Mouse (Mus musculus) limb, embryonic 15.5 days (tissue): ENCODE measurements around the gene Gm45808. TPM values are rescaled to one million over a fixed set of nuclear protein-coding genes. Genes with fewer than 3 reads are reported as not detected.

Source experiments
- ATAC-seq: fragments of 200-750 bp; cut with Nextera tagmentation; 2 replicates; pipeline ENCODE4 v1.8.0; 2017; ENCODE audit warnings: low read depth, moderate TSS enrichment; ENCODE audit not compliant: insufficient number of reproducible peaks, low FRiP score, low TSS enrichment
- H3K27ac ChIP-seq: fragments of 300-500 bp; sonication (generic); 2 replicates; pipeline ENCODE4 v1.5.1; 2015; ENCODE audit warnings: moderate library complexity, mild to moderate bottlenecking, inconsistent platforms
- H3K27me3 ChIP-seq: fragments of 300-500 bp; sonication (generic); 2 replicates; pipeline ENCODE4 v1.6.1; 2015; ENCODE audit warnings: inconsistent platforms
- H3K36me3 ChIP-seq: fragments of 300-500 bp; sonication (generic); 2 replicates; pipeline ENCODE4 v1.6.1; 2015; ENCODE audit warnings: inconsistent platforms
- H3K4me1 ChIP-seq: fragments of 300-500 bp; sonication (generic); 2 replicates; pipeline ENCODE4 v1.6.1; 2015; ENCODE audit warnings: inconsistent platforms
- H3K4me2 ChIP-seq: fragments of 300-500 bp; sonication (generic); 2 replicates; pipeline ENCODE4 v1.6.1; 2015; ENCODE audit warnings: mild to moderate bottlenecking, inconsistent platforms
- H3K4me3 ChIP-seq: fragments of 300-500 bp; sonication (generic); 2 replicates; pipeline ENCODE4 v1.5.1; 2015; ENCODE audit warnings: mild to moderate bottlenecking, inconsistent platforms
- H3K9ac ChIP-seq: fragments of 300-500 bp; sonication (generic); 2 replicates; pipeline ENCODE4 v1.6.1; 2015; ENCODE audit warnings: inconsistent platforms
- H3K9me3 ChIP-seq: fragments of 300-500 bp; sonication (generic); 2 replicates; pipeline ENCODE4 v1.6.1; 2016; ENCODE audit warnings: inconsistent platforms
- WGBS: fragments of 180-500 bp; shearing (Covaris S2); methylation state at CpG from one replicate; pipeline ENCODE4 v1.1.7; 2015; 5-methylcytosine and 5-hydroxymethylcytosine counted together
- microRNA-seq: library from miRNA; unstranded; fragments of <30 nt; microRNA quantifications from one replicate; pipeline ENCODE4, GENCODE M21; 2016
- polyA plus RNA-seq: library from polyadenylated mRNA; unstranded; fragments of >200 nt; fragmentation: Nextera tagmentation; extraction: Ambion mirVana; gene quantifications from 2 replicates; pipeline ENCODE4 v1.2.1, GENCODE M21; 2015

Gm45808 gene
- polyA plus RNA-seq, 1 experiment from 2014 or later, result not detected

DNA sequence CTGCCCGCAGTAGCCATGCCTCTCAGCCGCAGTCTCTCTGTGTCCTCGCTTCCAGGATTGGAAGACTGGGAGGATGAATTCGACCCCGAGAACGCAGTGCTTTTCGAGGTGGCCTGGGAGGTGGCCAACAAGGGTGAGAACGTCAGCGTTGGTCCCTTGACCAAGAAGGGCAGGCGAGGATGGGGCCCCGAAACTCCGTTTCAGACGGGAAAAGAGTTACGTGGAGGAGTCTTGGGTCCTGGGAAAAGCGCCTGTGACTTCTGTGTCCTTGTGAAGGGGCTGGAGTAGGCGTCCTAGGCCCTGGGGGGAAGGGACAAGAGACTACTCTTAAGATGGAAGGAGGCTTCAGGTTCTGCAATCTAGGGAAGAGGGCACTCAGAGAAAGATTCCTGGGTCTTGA is 51.6 kb downstream of the Gm45808 start:
- H3K27ac ChIP-seq, result peak overlapping the region; percentile 83
- H3K4me1 ChIP-seq, result peaks cover 44% of the 10 kb centered on the region
- H3K4me2 ChIP-seq, result peak overlapping the region; percentile 72
- H3K27me3 ChIP-seq, result no peaks in the 10 kb centered on the region
- peak overlapping the region; percentile 62 for H3K4me3 ChIP-seq
- ATAC-seq, result no peak
- peak overlapping the region; percentile 72 for H3K9ac ChIP-seq
- peaks cover 33% of the 10 kb centered on the region for H3K36me3 ChIP-seq
- H3K9me3 ChIP-seq, result no peaks in the 10 kb centered on the region
- WGBS, result 3% methylated on average over 16 of the region's 16 CpGs

DNA sequence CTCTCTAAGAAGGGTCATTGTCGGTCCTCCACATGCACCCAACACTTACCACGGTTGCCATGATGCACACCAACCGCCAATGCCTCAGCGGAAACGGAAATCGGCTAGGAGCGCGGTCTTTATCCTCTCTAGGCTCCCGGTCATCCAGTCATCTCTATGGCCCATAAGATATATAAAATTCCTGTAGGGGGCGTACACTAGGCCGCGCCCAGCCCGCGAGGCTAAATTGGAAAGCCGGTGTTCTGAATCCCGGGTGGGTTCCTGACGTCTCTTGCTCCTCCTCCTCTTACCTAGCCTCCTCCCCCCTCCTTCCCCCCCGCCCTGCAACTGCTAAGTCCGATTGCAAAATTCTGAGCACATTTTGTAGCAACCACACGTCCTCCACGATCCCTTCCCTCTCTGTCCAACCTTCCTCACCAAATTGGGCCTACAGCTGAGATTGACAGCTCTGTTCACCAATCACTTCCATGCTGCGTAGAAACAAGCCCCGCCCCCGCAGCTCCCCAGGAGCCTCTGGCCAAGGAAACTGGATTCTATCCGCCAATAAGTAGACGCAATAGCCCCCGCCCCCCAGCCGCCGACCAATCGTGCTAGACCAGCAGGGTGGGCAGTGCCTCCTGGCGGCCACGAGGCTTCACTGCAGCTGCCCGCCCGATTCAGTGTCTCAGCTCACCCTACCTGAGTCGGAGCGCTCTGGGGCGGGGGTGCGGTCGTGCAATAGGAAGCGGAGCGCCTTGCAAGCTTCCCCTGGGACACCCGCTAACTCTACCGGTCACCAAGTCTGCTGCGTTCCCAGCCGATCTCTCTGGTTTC is 52.2 kb downstream of the Gm45808 start, which contains the start of gene Gys1:
Gene Gys1, plus strand, starts transcription at position 642 of the 813 bp plus-strand sequence.
- H3K9me3 ChIP-seq, result no peaks in the 10 kb centered on the region
- H3K27ac ChIP-seq, result peak within 1 kb of the TSS; percentile 92
- peak within 1 kb of the TSS; percentile 90 for H3K9ac ChIP-seq
- H3K27me3 ChIP-seq, result no peaks in the 10 kb centered on the region
- H3K4me2 ChIP-seq, result peak within 1 kb of the TSS; percentile 90
- H3K36me3 ChIP-seq, result peaks cover 33% of the 10 kb centered on the region
- WGBS, result under 1% methylated on average over 45 of the region's 45 CpGs
- H3K4me3 ChIP-seq, result peak within 1 kb of the TSS; percentile 62
- peak; percentile 97 for ATAC-seq
- H3K4me1 ChIP-seq, result peaks cover 44% of the 10 kb centered on the region

DNA sequence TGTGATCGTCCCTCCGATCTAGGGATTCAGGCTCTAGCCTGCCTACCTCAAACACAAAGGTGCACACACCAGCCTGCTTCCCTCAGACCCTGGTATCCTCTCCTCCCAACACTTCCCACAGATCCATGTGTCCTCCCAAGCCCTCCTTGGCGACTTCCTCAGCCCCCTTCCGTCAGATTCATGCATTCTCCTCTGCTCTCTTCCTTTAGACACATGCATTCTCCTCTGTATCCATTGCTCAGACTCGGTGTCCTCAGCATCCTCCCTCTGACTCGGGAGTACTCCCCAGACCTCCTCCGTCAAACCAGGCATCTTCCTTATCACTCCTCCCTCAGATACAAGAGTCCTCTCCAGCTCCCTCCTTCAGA is 52.8 kb downstream of the Gm45808 start:
- ATAC-seq, result no peak
- peak overlapping the region; percentile 90 for H3K4me2 ChIP-seq
- H3K27me3 ChIP-seq, result no peaks in the 10 kb centered on the region
- under 1% methylated on average over 7 of the region's 7 CpGs for WGBS
- peaks cover 44% of the 10 kb centered on the region for H3K4me1 ChIP-seq
- H3K9me3 ChIP-seq, result no peaks in the 10 kb centered on the region
- H3K9ac ChIP-seq, result peak overlapping the region; percentile 90
- peaks cover 38% of the 10 kb centered on the region for H3K36me3 ChIP-seq
- H3K4me3 ChIP-seq, result peak overlapping the region; percentile 62
- H3K27ac ChIP-seq, result peak overlapping the region; percentile 92

DNA sequence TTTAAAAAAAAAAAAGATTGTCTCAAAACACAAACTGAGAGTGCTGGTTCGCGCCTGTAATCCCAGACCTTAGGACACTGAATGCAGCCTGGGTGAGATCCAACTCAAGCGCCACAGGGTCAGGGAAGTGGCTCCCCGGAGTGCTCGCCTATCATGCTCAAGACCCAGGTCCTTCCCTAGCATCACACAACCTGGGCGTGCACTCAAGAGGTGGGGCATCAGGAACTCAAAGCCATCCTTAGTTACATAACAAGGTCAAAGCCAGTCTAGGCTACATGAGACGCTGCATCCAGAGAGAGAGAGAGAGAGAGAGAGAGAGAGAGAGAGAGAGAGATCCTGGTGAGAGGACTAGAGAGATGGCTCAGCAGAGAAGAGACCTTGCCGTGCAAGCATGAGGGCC is 60.1 kb downstream of the Gm45808 start:
- WGBS, result 91% methylated on average over 8 of the region's 8 CpGs
- no peak for ATAC-seq
- Histone ChIP-seq H3K36me3 (peaks cover 96% of the 10 kb centered on the region), H3K27me3 (no peaks in the 10 kb centered on the region), H3K9me3 (no peaks in the 10 kb centered on the region), H3K4me2 (no peak overlapping the region), H3K27ac (no peak overlapping the region), H3K4me3 (no peak overlapping the region), H3K9ac (no peak overlapping the region), H3K4me1 (no peaks in the 10 kb centered on the region)

DNA sequence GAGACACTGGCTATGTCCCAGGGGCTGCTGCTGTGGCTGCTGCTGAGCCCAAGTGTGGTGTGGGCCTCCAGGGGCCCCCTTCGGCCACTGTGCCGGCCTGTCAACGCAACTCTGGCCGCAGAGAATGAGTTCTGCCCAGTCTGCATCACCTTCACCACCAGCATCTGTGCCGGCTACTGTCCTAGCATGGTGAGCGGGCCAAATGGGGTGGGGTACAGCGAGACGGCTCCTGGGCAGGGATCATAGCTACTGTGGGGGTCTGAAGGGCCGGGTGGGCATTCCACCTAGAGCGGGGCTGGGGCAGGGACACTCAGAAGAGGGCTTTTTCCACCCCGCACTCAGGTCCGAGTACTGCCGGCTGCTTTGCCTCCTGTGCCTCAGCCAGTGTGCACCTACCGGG is 65.4 kb downstream of the Gm45808 start:
- Histone ChIP-seq H3K4me1 (peaks cover 28% of the 10 kb centered on the region), H3K4me2 (no peak overlapping the region), H3K36me3 (peaks cover 55% of the 10 kb centered on the region), H3K4me3 (no peak overlapping the region), H3K27ac (no peak overlapping the region), H3K9ac (no peak overlapping the region), H3K9me3 (no peaks in the 10 kb centered on the region), H3K27me3 (peaks cover 46% of the 10 kb centered on the region)
- WGBS, result 89% methylated on average over 14 of the region's 14 CpGs
- ATAC-seq, result no peak

DNA sequence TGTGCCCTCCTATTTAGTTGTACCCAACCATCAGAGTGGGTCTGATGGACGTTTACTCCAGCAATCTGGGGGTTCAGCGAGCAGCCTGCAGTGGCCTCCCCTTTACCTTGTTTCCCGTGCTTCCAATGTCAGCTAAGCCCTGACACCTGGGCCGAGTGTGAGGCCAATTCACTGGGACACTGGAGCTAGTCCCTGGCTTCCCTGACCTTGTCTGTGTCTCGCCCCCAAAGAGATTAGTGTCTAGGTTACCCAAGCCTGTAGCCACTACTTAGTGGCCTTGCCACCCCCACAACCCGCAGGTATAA is 66.0 kb downstream of the Gm45808 start, which contains the start of gene Lhb:
Gene Lhb, plus strand, starts transcription at position 206 of the 305 bp plus-strand sequence.
- peaks cover 52% of the 10 kb centered on the region for H3K27me3 ChIP-seq
- ATAC-seq, result no peak
- H3K4me2 ChIP-seq, result peak within 1 kb of the TSS; percentile 24; the same call in 1 of the 2 replicates
- H3K27ac ChIP-seq, result no peak within 1 kb of the TSS
- H3K4me1 ChIP-seq, result peaks cover 31% of the 10 kb centered on the region
- peak within 1 kb of the TSS; percentile 9 for H3K4me3 ChIP-seq
- peaks cover 52% of the 10 kb centered on the region for H3K36me3 ChIP-seq
- 49% methylated on average over 6 of the region's 6 CpGs for WGBS
- no peak within 1 kb of the TSS for H3K9ac ChIP-seq
- no peaks in the 10 kb centered on the region for H3K9me3 ChIP-seq

DNA sequence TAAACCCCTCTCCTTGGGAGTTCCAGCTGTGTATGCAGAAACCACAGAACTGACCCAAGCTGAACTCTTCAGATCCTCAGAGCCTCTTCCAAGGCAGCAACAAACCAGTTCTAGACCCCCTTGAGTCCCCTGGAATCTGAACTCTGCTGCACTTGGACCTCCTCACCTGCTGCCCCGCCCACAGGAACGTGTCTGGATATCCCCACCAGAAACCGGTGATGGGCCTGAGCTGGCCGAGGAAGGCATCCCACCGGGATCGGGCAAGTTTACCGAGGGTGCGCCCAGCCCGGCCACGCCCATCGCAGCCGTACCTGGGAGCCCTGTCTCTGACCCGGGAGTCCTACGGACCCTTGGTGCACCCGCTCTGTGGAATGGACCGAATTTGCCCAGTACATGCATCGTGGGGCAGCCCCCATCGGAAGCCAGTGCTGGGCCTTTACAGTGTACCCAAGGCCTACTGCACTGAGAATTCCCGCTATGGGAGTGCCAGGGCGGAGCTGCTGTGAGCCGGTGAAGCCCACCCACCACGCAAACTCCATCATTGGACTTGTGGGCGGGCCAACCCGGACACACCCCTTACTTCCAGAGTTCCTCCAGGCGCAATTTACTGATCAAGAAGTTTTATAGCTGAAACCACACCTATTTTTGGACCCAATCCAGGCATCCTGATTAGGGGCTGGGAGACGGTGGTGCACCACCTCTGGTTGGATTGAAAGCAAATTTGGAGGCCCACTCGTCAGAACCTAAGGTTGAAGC is 66.6 kb downstream of the Gm45808 start:
- H3K4me2 ChIP-seq, result peak overlapping the region; percentile 24; the same call in 1 of the 2 replicates
- peaks cover 37% of the 10 kb centered on the region for H3K4me1 ChIP-seq
- H3K9me3 ChIP-seq, result no peaks in the 10 kb centered on the region
- peaks cover 47% of the 10 kb centered on the region for H3K36me3 ChIP-seq
- H3K27me3 ChIP-seq, result peaks cover 57% of the 10 kb centered on the region
- WGBS, result 11% methylated on average over 27 of the region's 27 CpGs
- H3K9ac ChIP-seq, result no peak overlapping the region
- no peak for ATAC-seq
- no peak overlapping the region for H3K27ac ChIP-seq
- H3K4me3 ChIP-seq, result peak overlapping the region; percentile 9

DNA sequence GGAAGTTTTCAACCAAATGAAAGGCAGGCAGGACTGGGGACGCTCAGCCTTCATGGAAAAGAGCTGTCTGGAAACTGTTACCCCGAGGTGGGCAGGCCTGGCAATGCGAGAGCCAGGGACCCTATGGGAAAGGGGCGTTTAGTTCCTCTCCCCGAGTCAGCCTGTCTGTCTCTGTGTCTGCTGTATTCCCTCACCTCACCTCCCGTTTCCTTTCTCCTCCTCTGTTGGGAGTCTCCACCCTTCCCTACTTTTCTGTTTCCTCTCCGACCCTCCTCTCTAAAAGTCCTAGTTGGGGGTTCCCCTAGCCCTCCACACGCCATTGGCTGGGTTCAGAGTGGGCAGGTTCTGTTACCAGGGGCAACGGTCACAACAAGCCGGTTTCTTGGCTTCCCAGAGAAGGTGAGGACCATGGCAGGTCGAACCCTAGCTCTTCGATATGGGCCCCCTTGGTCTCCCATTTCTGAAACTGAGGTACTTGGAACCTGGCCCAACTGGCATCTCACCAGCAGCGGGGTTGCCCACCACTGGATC is 68.6 kb downstream of the Gm45808 start:
- Histone ChIP-seq H3K9me3 (no peaks in the 10 kb centered on the region), H3K27me3 (peaks cover 77% of the 10 kb centered on the region), H3K36me3 (peaks cover 26% of the 10 kb centered on the region), H3K4me2 (no peak overlapping the region; the same call in 1 of the 2 replicates), H3K9ac (no peak overlapping the region), H3K27ac (no peak overlapping the region), H3K4me3 (no peak overlapping the region), H3K4me1 (peaks cover 51% of the 10 kb centered on the region)
- ATAC-seq, result no peak
- WGBS, result 10% methylated on average over 13 of the region's 13 CpGs

Small RNA genes lying within 50 kb of the gene (microRNA-seq; reads per million reads assigned to microRNA genes)
- gene Gm22133, result not detected

Other genes starting within 250 kb of the Gm45808 start
- gene Cd37, start 247.7 kb downstream of the Gm45808 start, polyA plus RNA-seq, result 3.8 and 5.1 TPM in 2 replicates
- gene Slc6a16, start 245.7 kb downstream of the Gm45808 start, polyA plus RNA-seq, result 0.09 TPM in 1 of 2 replicates, not detected in the other
- not detected in 2 replicates for gene Slc6a21, start 209.3 kb downstream of the Gm45808 start, polyA plus RNA-seq
- 22.0 and 22.6 TPM in 2 replicates for gene Trpm4, start 153.0 kb downstream of the Gm45808 start, polyA plus RNA-seq
- gene Hrc, start 151.5 kb downstream of the Gm45808 start, polyA plus RNA-seq, result 6.5 and 15.1 TPM in 2 replicates
- gene Ppfia3, start 119.8 kb downstream of the Gm45808 start, polyA plus RNA-seq, result 7.8 and 9.1 TPM in 2 replicates
- gene Lin7b, start 116.2 kb downstream of the Gm45808 start, polyA plus RNA-seq, result 2.3 and 2.5 TPM in 2 replicates
- gene Snrnp70, start 91.1 kb downstream of the Gm45808 start, polyA plus RNA-seq, result 199 and 204 TPM in 2 replicates
- 0.10 and 0.12 TPM in 2 replicates for gene Kcna7, start 81.2 kb downstream of the Gm45808 start, polyA plus RNA-seq
- gene Ntf5, start 73.1 kb downstream of the Gm45808 start, polyA plus RNA-seq, result 1.9 and 3.0 TPM in 2 replicates
- not detected in 2 replicates for gene Lhb, start 66.0 kb downstream of the Gm45808 start, polyA plus RNA-seq
- 39.0 and 43.5 TPM in 2 replicates for gene Gys1, start 52.0 kb downstream of the Gm45808 start, polyA plus RNA-seq
- 122 and 125 TPM in 2 replicates for gene Ruvbl2, start 48.7 kb downstream of the Gm45808 start, polyA plus RNA-seq
- 4,640 and 4,716 TPM in 2 replicates for gene Ftl1, start 26.9 kb downstream of the Gm45808 start, polyA plus RNA-seq
- 145 and 146 TPM in 2 replicates for gene Bax, start 19.9 kb downstream of the Gm45808 start, polyA plus RNA-seq
- gene Tulp2, start 4.9 kb downstream of the Gm45808 start, polyA plus RNA-seq, result 0.61 and 1.0 TPM in 2 replicates
- gene Dhdh, start 2.0 kb upstream of the Gm45808 start, polyA plus RNA-seq, result 3.1 and 3.3 TPM in 2 replicates
- 279 and 295 TPM in 2 replicates for gene Nucb1, start 23.6 kb upstream of the Gm45808 start, polyA plus RNA-seq
- 22.3 and 26.1 TPM in 2 replicates for gene Ppp1r15a, start 39.5 kb upstream of the Gm45808 start, polyA plus RNA-seq
- gene Plekha4, start 39.5 kb upstream of the Gm45808 start, polyA plus RNA-seq, result 5.7 and 6.8 TPM in 2 replicates
- gene Hsd17b14, start 68.1 kb upstream of the Gm45808 start, polyA plus RNA-seq, result 0.74 and 1.1 TPM in 2 replicates
- gene Bcat2, start 83.3 kb upstream of the Gm45808 start, polyA plus RNA-seq, result 63.4 and 64.4 TPM in 2 replicates
- gene Fgf21, start 128.7 kb upstream of the Gm45808 start, polyA plus RNA-seq, result 0.58 and 0.93 TPM in 2 replicates
- 2.9 and 3.3 TPM in 2 replicates for gene Fut1, start 130.5 kb upstream of the Gm45808 start, polyA plus RNA-seq
- 0.14 and 0.27 TPM in 2 replicates for gene Izumo1, start 135.0 kb upstream of the Gm45808 start, polyA plus RNA-seq
- gene Rasip1, start 140.7 kb upstream of the Gm45808 start, polyA plus RNA-seq, result 11.4 and 12.0 TPM in 2 replicates
- gene Mamstr, start 153.2 kb upstream of the Gm45808 start, polyA plus RNA-seq, result 21.9 and 36.8 TPM in 2 replicates
- 7.7 and 8.0 TPM in 2 replicates for gene Fut2, start 179.6 kb upstream of the Gm45808 start, polyA plus RNA-seq
- gene Ntn5, start 197.2 kb upstream of the Gm45808 start, polyA plus RNA-seq, result 0.50 and 2.6 TPM in 2 replicates
- gene Sec1, start 207.6 kb upstream of the Gm45808 start, polyA plus RNA-seq, result 0.56 and 0.97 TPM in 2 replicates
- gene Car11, start 213.0 kb upstream of the Gm45808 start, polyA plus RNA-seq, result 13.3 and 13.7 TPM in 2 replicates
- gene Dbp, start 218.3 kb upstream of the Gm45808 start, polyA plus RNA-seq, result 4.3 and 4.7 TPM in 2 replicates
- 942 and 1,034 TPM in 2 replicates for gene Rpl18, start 228.6 kb upstream of the Gm45808 start, polyA plus RNA-seq
- 38.5 and 39.7 TPM in 2 replicates for gene Sphk2, start 231.2 kb upstream of the Gm45808 start, polyA plus RNA-seq
- 0.76 and 0.78 TPM in 2 replicates for gene Fam83e, start 234.4 kb upstream of the Gm45808 start, polyA plus RNA-seq
- not detected in 2 replicates for gene Spaca4, start 239.0 kb upstream of the Gm45808 start, polyA plus RNA-seq